Mouse (Mus musculus) hindbrain, embryonic 11.5 days (tissue): ENCODE measurements around the gene Cadps2. TPM values are rescaled to one million over a fixed set of nuclear protein-coding genes. Genes with fewer than 3 reads are reported as not detected.

ENCODE experiments used
- polyA plus RNA-seq: library from polyadenylated mRNA; unstranded; fragments of >200 nt; fragmentation: Nextera tagmentation; extraction: Ambion mirVana; gene quantifications from 2 replicates; pipeline ENCODE4 v1.2.1, GENCODE M21; 2014

Cadps2 gene
- polyA plus RNA-seq, 1 experiment from 2014 or later = 2.2 TPM

Other genes starting within 250 kb of the Cadps2 start
- not detected in 2 replicates for gene Rnf133, start 189.1 kb downstream of the Cadps2 start, polyA plus RNA-seq
- not detected in 2 replicates for gene Rnf148, start 184.3 kb downstream of the Cadps2 start, polyA plus RNA-seq
- gene Tas2r118, start 130.6 kb upstream of the Cadps2 start, polyA plus RNA-seq = not detected in 2 replicates